Mouse (Mus musculus) spleen, adult 2 months (tissue): Measurements from ENCODE around the gene Apob. TPM values are rescaled to one million over a fixed set of nuclear protein-coding genes. Genes with fewer than 3 reads are reported as not detected.

Experiments
- DNase-seq, 2 experiments: peaks; one replicate each; pipeline versions ENCODE4 v3.0.0 to v3.0.0-alpha.2; 2012 to 2021; ENCODE audit warnings: low spot score in 2 of 2, low read depth in 1 of 2
- H3K27ac ChIP-seq: fragments of 200-500 bp; 2 replicates; pipeline ENCODE4 v1.5.1; 2012; ENCODE audit warnings: low read length, inconsistent platforms; ENCODE audit not compliant: insufficient read depth
- H3K27me3 ChIP-seq: fragments of 200-500 bp; 2 replicates; pipeline ENCODE4 v1.6.1; 2012; ENCODE audit warnings: mild to moderate bottlenecking, moderate library complexity, low read length, inconsistent platforms; ENCODE audit not compliant: control insufficient read depth, insufficient read depth
- H3K36me3 ChIP-seq: fragments of 200-500 bp; 2 replicates; pipeline ENCODE4 v1.6.1; 2012; ENCODE audit warnings: mild to moderate bottlenecking, low read length, inconsistent platforms; ENCODE audit not compliant: control insufficient read depth, insufficient read depth
- H3K4me1 ChIP-seq: fragments of 200-500 bp; 2 replicates; pipeline ENCODE4 v1.6.1; 2011; ENCODE audit warnings: inconsistent platforms; ENCODE audit not compliant: control insufficient read depth, insufficient read depth, insufficient read length
- H3K4me3 ChIP-seq: fragments of 200-500 bp; 2 replicates; pipeline ENCODE4 v1.5.1; 2011; ENCODE audit warnings: mild to moderate bottlenecking, inconsistent platforms; ENCODE audit not compliant: insufficient read depth, insufficient read length; ENCODE audit errors: extremely low read depth
- CTCF ChIP-seq: fragments of 200-500 bp; IDR thresholded peaks from 2 replicates; pipeline ENCODE4 v1.5.1; 2011; ENCODE audit warnings: mild to moderate bottlenecking, inconsistent platforms; ENCODE audit not compliant: insufficient read depth, insufficient read length, insufficient replicate concordance; ENCODE audit errors: extremely low read depth
- POLR2A ChIP-seq: fragments of 200-500 bp; IDR thresholded peaks from 2 replicates; pipeline ENCODE4 v1.6.1; 2011; ENCODE audit warnings: low read depth, low read length, inconsistent platforms
- WGBS: fragments of 180-500 bp; shearing (Covaris S2); methylation state at CpG from one replicate; pipeline ENCODE4 v1.1.7; 2018; 5-methylcytosine and 5-hydroxymethylcytosine counted together
- polyA plus RNA-seq: library from polyadenylated mRNA; depleted of rRNA; stranded (reverse); fragments of >200 nt; gene quantifications from 2 replicates; pipeline ENCODE4 v1.2.3, GENCODE M21; 2012; rRNA removed

The Apob gene
- polyA plus RNA-seq, 1 experiment = 0.02 TPM

GRCm38 (mm10) chr12:8063363-8064065, 86.1 kb downstream of the Apob start:
- H3K27ac ChIP-seq = no peak overlapping the region
- no peaks in the 10 kb centered on the region for H3K4me1 ChIP-seq
- DNase-seq = no peak
- H3K36me3 ChIP-seq = no peaks in the 10 kb centered on the region
- no peak for TF ChIP-seq CTCF
- TF ChIP-seq POLR2A = no peak
- 73% methylated on average over 11 of the region's 11 CpGs for WGBS
- no peaks in the 10 kb centered on the region for H3K27me3 ChIP-seq
- no peak overlapping the region for H3K4me3 ChIP-seq

Other genes with a start within 250 kb of the Apob start
- 14.8 and 18.7 TPM in 2 replicates for gene Ldah, start 230.5 kb downstream of the Apob start, polyA plus RNA-seq